Mouse (Mus musculus) liver, embryonic 14.5 days (tissue): ENCODE data around the gene Apol7e. TPM values are rescaled to one million over a fixed set of nuclear protein-coding genes. Genes with fewer than 3 reads are reported as not detected.

Experiments
- ATAC-seq: fragments of 200-750 bp; cut with Nextera tagmentation; 2 replicates; pipeline ENCODE4 v1.8.0; 2017; ENCODE audit warnings: moderate number of reproducible peaks, mild to moderate bottlenecking, moderate library complexity; ENCODE audit not compliant: insufficient read depth
- DNase-seq, 3 experiments: peaks; one replicate each; pipeline ENCODE4 v3.0.0-alpha.2; 2012 to 2013; ENCODE audit warnings: low read depth in 3 of 3, low spot score in 3 of 3
- H3K27ac ChIP-seq: fragments of 300-500 bp; sonication (generic); 2 replicates; pipeline ENCODE4 v1.5.1; 2014; ENCODE audit warnings: moderate library complexity, mild to moderate bottlenecking, control low read depth, inconsistent platforms
- H3K27me3 ChIP-seq: fragments of 300-500 bp; sonication (generic); 2 replicates; pipeline ENCODE4 v1.6.1; 2014; ENCODE audit warnings: mild to moderate bottlenecking, low read length, moderate library complexity; ENCODE audit not compliant: control insufficient read depth, insufficient read depth
- H3K36me3 ChIP-seq: fragments of 300-500 bp; sonication (generic); replicated peaks from 2 replicates; pipeline ENCODE4 v1.6.1; 2014; ENCODE audit warnings: low read depth; ENCODE audit not compliant: control insufficient read depth, insufficient read depth
- H3K4me1 ChIP-seq, 2 experiments: fragments of 200-500 bp in 1 of 2; fragments of 300-500 bp in 1 of 2; sonication (generic) in 1 of 2; replicated peaks; 2 replicates each; pipeline ENCODE4 v1.6.1; 2012 to 2014; ENCODE audit warnings: antibody characterized with exemption in 1 of 2, inconsistent platforms in 1 of 2, low read length in 1 of 2; ENCODE audit not compliant: control insufficient read depth in 2 of 2, insufficient read depth in 2 of 2
- H3K4me2 ChIP-seq: fragments of 300-500 bp; sonication (generic); 2 replicates; pipeline ENCODE4 v1.6.1; 2014; ENCODE audit warnings: low read depth, mild to moderate bottlenecking, control low read depth, moderate library complexity
- H3K4me3 ChIP-seq, 2 experiments: fragments of 200-500 bp in 1 of 2; fragments of 300-500 bp in 1 of 2; sonication (generic) in 1 of 2; 2 replicates each; pipeline ENCODE4 v1.5.1; 2012 to 2014; ENCODE audit warnings: low read depth in 2 of 2, low read length in 2 of 2, mild to moderate bottlenecking in 2 of 2, control low read depth in 1 of 2, inconsistent platforms in 1 of 2, moderate library complexity in 1 of 2; ENCODE audit not compliant: insufficient read depth in 1 of 2
- H3K9ac ChIP-seq: fragments of 300-500 bp; sonication (generic); replicated peaks from 2 replicates; pipeline ENCODE4 v1.6.1; 2014; ENCODE audit warnings: mild to moderate bottlenecking, control low read depth, moderate library complexity
- H3K9me3 ChIP-seq: fragments of 300-500 bp; sonication (generic); 2 replicates; pipeline ENCODE4 v1.6.1; 2016; ENCODE audit warnings: low read length, mixed read lengths; ENCODE audit not compliant: control insufficient read depth
- CTCF ChIP-seq: IDR thresholded peaks from 2 replicates; pipeline ENCODE4 v1.5.1; 2016; ENCODE audit warnings: antibody characterized with exemption, low read depth, control low read depth
- EP300 ChIP-seq: IDR thresholded peaks from 2 replicates; pipeline ENCODE4 v1.6.1; 2016; ENCODE audit warnings: antibody characterized with exemption, low read depth
- WGBS: fragments of 180-500 bp; shearing (Covaris S2); extraction: QIAGEN DNeasy Blood & Tissue Kit; methylation state at CpG from one replicate; pipeline ENCODE4 v1.1.7; 2014; ENCODE audit not compliant: insufficient replicate concordance; 5-methylcytosine and 5-hydroxymethylcytosine counted together
- polyA plus RNA-seq, 2 experiments: library from polyadenylated mRNA; depleted of rRNA in 1 of 2; stranded (reverse) in 1 of 2; unstranded in 1 of 2; fragments of >200 nt; fragmentation: Nextera tagmentation in 1 of 2; extraction: Ambion mirVana in 1 of 2; gene quantifications; 2 replicates each; pipeline versions ENCODE4 v1.2.1 to v1.2.3; 2012 to 2014

The Apol7e gene
- polyA plus RNA-seq, 2 experiments, result 0.02 TPM; not detected in 1

DNA sequence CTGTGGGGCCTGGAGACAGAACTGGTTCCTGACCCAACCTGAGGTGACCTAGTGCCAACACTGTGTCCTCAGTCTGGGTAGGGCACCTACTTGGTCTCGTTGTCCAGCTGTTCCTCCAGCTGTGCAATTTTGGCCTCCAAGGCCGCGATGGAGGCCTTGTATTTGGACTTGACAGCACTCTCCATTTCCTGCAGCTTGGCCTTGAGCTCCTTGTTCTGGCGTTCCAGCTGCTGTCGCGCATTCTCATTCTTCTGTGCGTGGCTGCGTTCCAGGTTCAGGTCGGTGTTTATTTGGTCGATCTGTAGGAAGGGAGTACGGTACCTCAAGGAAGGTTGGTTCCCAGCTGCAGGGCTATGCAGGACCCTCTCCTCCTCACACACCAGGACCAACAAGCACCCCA lies 65.0 kb downstream of the Apol7e start:
- peaks cover 78% of the 10 kb centered on the region for H3K36me3 ChIP-seq
- 93% methylated on average over 11 of the region's 11 CpGs for WGBS
- H3K4me3 ChIP-seq, result no peak overlapping the region
- DNase-seq (no peak), ATAC-seq (no peak)
- H3K4me1 ChIP-seq, result no peaks in the 10 kb centered on the region
- no peaks in the 10 kb centered on the region for H3K27me3 ChIP-seq
- H3K4me2 ChIP-seq, result no peak overlapping the region
- no peak overlapping the region for H3K9ac ChIP-seq
- TF ChIP-seq CTCF (no peak), EP300 (no peak)
- no peaks in the 10 kb centered on the region for H3K9me3 ChIP-seq
- H3K27ac ChIP-seq, result no peak overlapping the region

DNA sequence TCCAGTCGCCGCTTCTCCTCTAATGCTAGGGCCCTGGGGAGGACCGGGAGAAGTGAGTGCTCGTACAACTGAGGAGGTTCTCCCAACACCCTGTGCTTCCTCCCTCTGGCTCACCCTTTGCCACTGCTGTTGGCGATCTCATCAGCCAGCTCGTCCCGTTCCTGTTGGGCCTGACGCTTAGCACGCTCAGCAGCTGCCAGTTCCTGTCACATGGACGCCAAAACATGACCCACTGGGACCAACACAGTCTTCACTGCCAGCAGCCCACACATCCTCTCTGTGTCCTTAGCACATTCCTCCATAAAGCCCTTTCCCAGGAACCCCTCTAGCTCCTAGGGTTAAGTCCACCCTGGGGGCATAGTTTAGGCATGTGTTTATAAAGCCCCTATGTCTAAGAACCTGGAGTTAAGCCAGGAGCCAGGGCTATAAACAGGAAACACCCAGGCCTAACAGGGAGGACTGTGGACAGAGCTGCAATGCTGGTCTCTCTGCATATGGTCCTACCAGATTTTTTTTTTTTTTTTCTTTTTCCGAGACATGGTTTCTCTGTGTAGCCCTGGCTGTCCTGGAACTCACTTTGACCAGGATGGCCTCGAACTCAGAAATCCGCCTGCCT lies 65.8 kb downstream of the Apol7e start:
- TF ChIP-seq EP300, result no peak
- no peak for TF ChIP-seq CTCF
- 83% methylated on average over 13 of the region's 13 CpGs for WGBS
- no peak for ATAC-seq
- Histone ChIP-seq H3K4me2 (no peak overlapping the region), H3K4me1 (no peaks in the 10 kb centered on the region), H3K27me3 (no peaks in the 10 kb centered on the region), H3K36me3 (peaks cover 85% of the 10 kb centered on the region), H3K4me3 (no peak overlapping the region), H3K9me3 (no peaks in the 10 kb centered on the region), H3K9ac (no peak overlapping the region), H3K27ac (no peak overlapping the region)
- no peak for DNase-seq

DNA sequence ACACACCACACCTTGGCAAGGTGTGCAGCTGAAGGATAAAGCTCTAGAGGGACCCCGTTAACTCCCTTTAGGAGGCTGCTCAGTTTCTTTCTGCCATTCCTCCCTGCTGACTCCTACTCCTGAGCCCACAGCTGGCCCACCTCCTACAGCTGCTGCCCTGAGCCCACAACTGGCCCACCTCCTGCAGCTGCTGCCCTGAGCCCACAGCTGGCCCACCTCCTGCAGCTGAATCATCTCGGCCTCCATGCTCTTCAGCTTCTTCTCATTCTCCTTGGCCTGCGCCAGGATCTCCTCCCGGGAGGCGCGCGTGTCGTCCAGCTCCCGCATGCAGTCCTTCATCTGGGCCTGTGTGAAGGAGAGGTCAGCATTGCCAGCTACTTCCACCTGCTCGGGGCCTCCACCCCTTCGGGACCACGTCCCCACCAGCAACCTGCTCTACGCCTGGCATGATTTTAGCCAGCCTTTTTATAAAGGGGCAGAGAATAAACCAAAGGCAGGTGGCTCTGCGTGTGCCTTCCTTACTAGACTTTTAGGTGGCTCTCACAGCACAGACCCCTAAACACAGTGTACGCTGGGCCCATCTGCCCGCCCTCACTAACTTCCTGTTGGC lies 66.9 kb downstream of the Apol7e start:
- peaks cover 95% of the 10 kb centered on the region for H3K36me3 ChIP-seq
- ATAC-seq (no peak), DNase-seq (no peak)
- no peaks in the 10 kb centered on the region for H3K27me3 ChIP-seq
- no peak overlapping the region for H3K27ac ChIP-seq
- 90% methylated on average over 16 of the region's 16 CpGs for WGBS
- no peaks in the 10 kb centered on the region for H3K4me1 ChIP-seq
- no peaks in the 10 kb centered on the region for H3K9me3 ChIP-seq
- H3K4me3 ChIP-seq, result no peak overlapping the region
- H3K4me2 ChIP-seq, result no peak overlapping the region
- H3K9ac ChIP-seq, result no peak overlapping the region
- TF ChIP-seq EP300 (no peak), CTCF (no peak)

DNA sequence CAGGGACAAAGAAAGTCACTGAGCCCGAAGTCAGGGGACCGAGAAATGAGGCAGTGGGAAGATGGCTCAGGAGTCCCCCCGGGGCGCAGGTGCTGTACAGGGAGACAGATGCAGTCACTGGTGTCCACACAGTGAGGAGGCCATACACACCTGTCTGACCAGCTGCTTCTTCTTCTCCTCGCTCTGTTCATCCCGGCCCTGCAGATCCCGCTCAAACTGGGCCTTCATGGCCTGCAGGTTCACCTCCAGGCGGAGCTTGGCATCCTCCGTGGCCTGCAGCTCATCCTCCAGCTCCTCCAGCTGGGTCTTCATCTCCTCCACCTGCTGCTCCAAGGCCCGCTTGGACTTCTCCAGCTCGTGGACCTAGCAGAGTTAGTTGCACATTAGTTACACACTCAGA lies 68.3 kb downstream of the Apol7e start:
- Histone ChIP-seq H3K9me3 (no peaks in the 10 kb centered on the region), H3K4me3 (no peak overlapping the region), H3K27ac (no peak overlapping the region), H3K27me3 (no peaks in the 10 kb centered on the region), H3K36me3 (peaks cover 94% of the 10 kb centered on the region), H3K9ac (no peak overlapping the region), H3K4me2 (no peak overlapping the region), H3K4me1 (no peaks in the 10 kb centered on the region)
- TF ChIP-seq EP300 (no peak), CTCF (no peak; the same call in 1 of the 2 replicates)
- DNase-seq, result no peak
- WGBS, result 87% methylated on average over 11 of the region's 11 CpGs
- no peak for ATAC-seq

Other genes starting within 250 kb of the Apol7e start
- gene Apol10a, start 221.8 kb upstream of the Apol7e start, polyA plus RNA-seq (2012; rRNA removed), result 0.01 and 0.03 TPM in 2 replicates
- gene Apol10a, start 221.8 kb upstream of the Apol7e start, polyA plus RNA-seq (2014; fragmentation: Nextera tagmentation; extraction: Ambion mirVana), result not detected in 2 replicates
- gene Apol11a, start 190.6 kb upstream of the Apol7e start, polyA plus RNA-seq (2012; rRNA removed), result 0.05 and 0.15 TPM in 2 replicates
- 0.08 and 0.19 TPM in 2 replicates for gene Apol11a, start 190.6 kb upstream of the Apol7e start, polyA plus RNA-seq (2014; fragmentation: Nextera tagmentation; extraction: Ambion mirVana)
- 0.01 TPM in 1 of 2 replicates, not detected in the other for gene Apol7c, start 165.5 kb upstream of the Apol7e start, polyA plus RNA-seq (2012; rRNA removed)
- gene Apol7c, start 165.5 kb upstream of the Apol7e start, polyA plus RNA-seq (2014; fragmentation: Nextera tagmentation; extraction: Ambion mirVana), result not detected in 2 replicates
- gene 1700025B11Rik, start 137.0 kb upstream of the Apol7e start, polyA plus RNA-seq (2012; rRNA removed), result not detected in 2 replicates
- not detected in 2 replicates for gene 1700025B11Rik, start 137.0 kb upstream of the Apol7e start, polyA plus RNA-seq (2014; fragmentation: Nextera tagmentation; extraction: Ambion mirVana)
- not detected in 2 replicates for gene Apol10b, start 102.7 kb upstream of the Apol7e start, polyA plus RNA-seq (2012; rRNA removed)
- gene Apol10b, start 102.7 kb upstream of the Apol7e start, polyA plus RNA-seq (2014; fragmentation: Nextera tagmentation; extraction: Ambion mirVana), result not detected in 2 replicates
- not detected in 2 replicates for gene Gm36245, start 99.6 kb upstream of the Apol7e start, polyA plus RNA-seq (2012; rRNA removed)
- not detected in 2 replicates for gene Gm36245, start 99.6 kb upstream of the Apol7e start, polyA plus RNA-seq (2014; fragmentation: Nextera tagmentation; extraction: Ambion mirVana)
- 2.2 and 3.6 TPM in 2 replicates for gene Apol11b, start 55.6 kb upstream of the Apol7e start, polyA plus RNA-seq (2012; rRNA removed)
- 6.3 and 6.9 TPM in 2 replicates for gene Apol11b, start 55.6 kb upstream of the Apol7e start, polyA plus RNA-seq (2014; fragmentation: Nextera tagmentation; extraction: Ambion mirVana)
- 0.04 and 0.05 TPM in 2 replicates for gene Apol9b, start 30.2 kb downstream of the Apol7e start, polyA plus RNA-seq (2012; rRNA removed)
- gene Apol9b, start 30.2 kb downstream of the Apol7e start, polyA plus RNA-seq (2014; fragmentation: Nextera tagmentation; extraction: Ambion mirVana), result 0.06 TPM in 1 of 2 replicates, not detected in the other
- 32.6 and 43.9 TPM in 2 replicates for gene Apol8, start 58.1 kb downstream of the Apol7e start, polyA plus RNA-seq (2012; rRNA removed)
- 12.7 and 13.5 TPM in 2 replicates for gene Apol8, start 58.1 kb downstream of the Apol7e start, polyA plus RNA-seq (2014; fragmentation: Nextera tagmentation; extraction: Ambion mirVana)
- 14.2 and 21.9 TPM in 2 replicates for gene Myh9, start 143.3 kb downstream of the Apol7e start, polyA plus RNA-seq (2012; rRNA removed)
- gene Myh9, start 143.3 kb downstream of the Apol7e start, polyA plus RNA-seq (2014; fragmentation: Nextera tagmentation; extraction: Ambion mirVana), result 21.3 and 23.1 TPM in 2 replicates
- 121 and 142 TPM in 2 replicates for gene Txn2, start 230.1 kb downstream of the Apol7e start, polyA plus RNA-seq (2012; rRNA removed)
- gene Txn2, start 230.1 kb downstream of the Apol7e start, polyA plus RNA-seq (2014; fragmentation: Nextera tagmentation; extraction: Ambion mirVana), result 199 and 218 TPM in 2 replicates